Mouse (Mus musculus): ENCODE data around the gene Slc25a35. TPM values are rescaled to one million over a fixed set of nuclear protein-coding genes. Genes with fewer than 3 reads are reported as not detected.
"Not testable (repeated sequence)": the region's sequence is repeated elsewhere in the genome, so short reads cannot be mapped to it uniquely, and the experiment has no call there.

Gene Slc25a35
- polyA plus RNA-seq (2014; fragmentation: Nextera tagmentation; extraction: Ambion mirVana): 1.6 and 2.2 TPM in 2 replicates

DNA sequence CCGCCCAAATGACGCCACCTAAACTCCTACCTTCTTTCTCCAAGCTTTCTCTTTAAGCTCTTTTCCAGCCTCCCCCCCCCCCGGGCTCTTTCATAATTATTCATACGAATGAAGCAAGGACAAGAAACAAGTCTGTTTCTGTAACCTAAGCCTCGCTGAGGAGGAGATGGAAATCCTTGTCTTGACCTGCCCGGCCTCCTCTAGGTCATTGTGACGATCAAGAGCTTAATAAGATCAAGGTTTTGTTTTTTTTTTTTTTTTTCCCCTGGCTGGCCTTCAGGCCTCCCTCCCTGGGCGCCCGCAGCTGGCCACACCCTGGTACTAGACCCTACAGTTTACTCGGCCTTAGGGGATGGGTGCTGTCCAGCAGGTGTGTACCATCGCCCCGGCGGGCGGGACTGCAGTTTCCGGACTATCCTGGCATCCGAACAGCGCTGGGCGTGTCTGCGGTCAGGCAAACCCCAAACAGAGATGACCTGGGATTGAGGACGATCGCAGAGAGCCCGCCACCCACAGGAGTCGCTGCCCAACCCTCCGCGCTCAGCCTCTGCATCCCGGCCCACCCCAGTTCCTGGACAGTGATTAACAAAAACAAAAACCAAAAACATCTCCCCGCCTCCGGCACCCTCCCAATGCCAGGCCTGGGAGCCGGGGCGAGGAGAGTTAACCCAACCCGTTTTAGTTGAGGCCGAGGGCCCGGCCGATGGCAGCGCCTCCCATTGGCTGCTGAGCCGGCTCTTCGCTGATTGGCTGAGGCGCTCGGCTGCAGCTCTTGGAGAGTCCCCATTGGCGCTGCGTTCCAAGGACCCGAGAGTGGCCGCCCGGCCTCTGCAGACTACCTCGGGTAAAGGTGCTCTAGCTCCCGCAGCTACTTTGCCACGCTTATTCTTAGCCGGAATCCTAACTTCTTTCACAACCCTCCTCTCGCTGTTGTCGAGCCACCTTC lies at the start of gene Slc25a35:
Gene Slc25a35 (plus strand): TSS at position 795 of the 946 bp plus-strand sequence.
- H3K4me3 ChIP-seq (ENCODE audit: low read depth, low read length): peak within 1 kb of the TSS; percentile 59
- H3K36me3 ChIP-seq (ENCODE audit: control insufficient read depth, insufficient read depth, low read length): no peaks in the 10 kb centered on the region
- no peak within 1 kb of the TSS for H3K27ac ChIP-seq (ENCODE audit: low read depth, low read length)
- peak within 1 kb of the TSS; percentile 67 for H3K9ac ChIP-seq (replicated peaks; ENCODE audit: low read depth, low read length)
- H3K9me3 ChIP-seq (ENCODE audit: control insufficient read depth, low read length): no peaks in the 10 kb centered on the region
- under 1% methylated on average over 50 of the region's 50 CpGs for WGBS
- no peaks in the 10 kb centered on the region for H3K27me3 ChIP-seq (ENCODE audit: control insufficient read depth, insufficient read depth, low read length)
- ATAC-seq (ENCODE audit: low read depth): peak; percentile 98
- H3K4me2 ChIP-seq (ENCODE audit: low read depth, low read length): peak within 1 kb of the TSS; percentile 88
- H3K4me1 ChIP-seq (ENCODE audit: control insufficient read depth, insufficient read depth, low read length): peaks cover 6% of the 10 kb centered on the region; the same call in 1 of the 2 replicates

DNA sequence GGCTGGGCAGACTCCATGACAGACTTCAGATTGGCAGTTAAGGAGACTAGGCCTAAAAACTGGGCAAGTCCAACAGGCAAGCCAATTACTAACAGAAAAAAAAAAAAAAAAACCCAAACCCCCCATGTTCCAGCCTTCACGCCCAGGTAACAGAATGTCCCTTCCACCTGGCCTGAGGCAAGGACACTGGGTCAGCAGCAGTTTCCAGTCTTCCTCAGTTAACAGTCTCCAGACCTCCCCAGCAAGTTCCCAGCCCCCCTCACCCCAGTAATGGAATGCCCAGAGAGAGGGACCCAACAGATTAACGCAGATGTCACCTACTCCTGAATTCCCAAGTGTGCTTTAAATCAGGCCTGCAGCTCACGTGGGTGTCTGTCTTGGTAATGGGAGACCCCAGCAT lies 44.7 kb upstream of the Slc25a35 start:
- 53% methylated on average over 3 of the region's 3 CpGs for WGBS
- H3K27ac ChIP-seq (ENCODE audit: low read depth, low read length): no peak overlapping the region
- H3K4me1 ChIP-seq (ENCODE audit: control insufficient read depth, insufficient read depth, low read length): no peaks in the 10 kb centered on the region
- H3K9ac ChIP-seq (replicated peaks; ENCODE audit: low read depth, low read length): no peak overlapping the region
- H3K4me2 ChIP-seq (ENCODE audit: low read depth, low read length): no peak overlapping the region
- no peak for ATAC-seq (ENCODE audit: low read depth)
- no peaks in the 10 kb centered on the region for H3K9me3 ChIP-seq (ENCODE audit: control insufficient read depth, low read length)
- no peaks in the 10 kb centered on the region for H3K27me3 ChIP-seq (ENCODE audit: control insufficient read depth, insufficient read depth, low read length)
- no peak overlapping the region for H3K4me3 ChIP-seq (ENCODE audit: low read depth, low read length)
- H3K36me3 ChIP-seq (ENCODE audit: control insufficient read depth, insufficient read depth, low read length): no peaks in the 10 kb centered on the region

DNA sequence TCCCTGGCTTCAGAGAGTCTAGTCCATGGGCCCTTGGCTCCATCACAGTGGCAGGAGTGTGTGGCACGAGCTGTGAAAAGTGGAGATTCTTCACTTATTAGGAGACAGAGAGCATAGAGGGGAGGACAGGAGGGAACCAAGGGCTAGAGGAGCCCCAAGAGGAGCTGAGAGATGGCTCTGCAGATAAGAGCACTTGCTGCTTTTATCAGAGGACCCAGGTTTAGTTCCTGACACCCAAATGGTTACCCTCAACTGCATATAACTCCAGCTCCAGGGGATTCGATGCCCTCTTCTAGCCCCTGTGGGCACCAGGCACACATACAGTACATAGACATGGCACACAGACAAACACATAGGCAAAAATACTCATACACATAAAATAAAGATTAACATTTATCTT lies 43.2 kb upstream of the Slc25a35 start:
- ATAC-seq (ENCODE audit: low read depth): no peak
- Histone ChIP-seq H3K9me3 (ENCODE audit: control insufficient read depth, low read length) (no peaks in the 10 kb centered on the region), H3K4me3 (ENCODE audit: low read depth, low read length) (no peak overlapping the region), H3K4me1 (ENCODE audit: control insufficient read depth, insufficient read depth, low read length) (no peaks in the 10 kb centered on the region), H3K27ac (ENCODE audit: low read depth, low read length) (no peak overlapping the region), H3K36me3 (ENCODE audit: control insufficient read depth, insufficient read depth, low read length) (no peaks in the 10 kb centered on the region), H3K9ac (replicated peaks; ENCODE audit: low read depth, low read length) (no peak overlapping the region), H3K4me2 (ENCODE audit: low read depth, low read length) (no peak overlapping the region), H3K27me3 (ENCODE audit: control insufficient read depth, insufficient read depth, low read length) (no peaks in the 10 kb centered on the region)
- 83% methylated on average over 2 of the region's 2 CpGs for WGBS

DNA sequence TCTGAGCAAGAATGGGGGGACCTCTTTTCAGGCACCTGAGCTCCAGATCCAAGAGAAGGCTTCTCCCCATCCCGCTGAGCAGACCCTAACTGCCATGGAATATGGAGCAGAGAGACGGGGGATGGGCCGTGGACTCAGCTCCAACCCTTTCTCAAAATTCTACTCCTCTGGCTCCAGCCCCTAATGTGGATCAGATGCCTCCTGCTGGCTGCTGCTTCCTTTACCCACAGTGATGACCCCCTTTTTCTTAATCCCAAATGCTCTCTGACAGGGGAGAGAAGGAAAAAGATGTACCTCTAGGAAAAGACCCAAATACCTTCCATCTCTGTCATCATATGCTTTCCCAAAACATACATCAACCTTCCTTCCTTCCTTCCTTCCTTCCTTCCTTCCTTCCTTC lies 41.0 kb upstream of the Slc25a35 start, which contains the start of gene Odf4:
Gene Odf4 (minus strand): TSS at position 101 of the 400 bp plus-strand sequence.
- H3K9ac ChIP-seq (replicated peaks; ENCODE audit: low read depth, low read length): no peak within 1 kb of the TSS
- no peaks in the 10 kb centered on the region for H3K4me1 ChIP-seq (ENCODE audit: control insufficient read depth, insufficient read depth, low read length)
- no peak within 1 kb of the TSS for H3K27ac ChIP-seq (ENCODE audit: low read depth, low read length)
- ATAC-seq (ENCODE audit: low read depth): no peak
- H3K36me3 ChIP-seq (ENCODE audit: control insufficient read depth, insufficient read depth, low read length): no peaks in the 10 kb centered on the region
- no peak within 1 kb of the TSS for H3K4me3 ChIP-seq (ENCODE audit: low read depth, low read length)
- no peaks in the 10 kb centered on the region for H3K9me3 ChIP-seq (ENCODE audit: control insufficient read depth, low read length)
- H3K4me2 ChIP-seq (ENCODE audit: low read depth, low read length): no peak within 1 kb of the TSS
- WGBS: 89% methylated on average over 3 of the region's 3 CpGs
- H3K27me3 ChIP-seq (ENCODE audit: control insufficient read depth, insufficient read depth, low read length): no peaks in the 10 kb centered on the region

DNA sequence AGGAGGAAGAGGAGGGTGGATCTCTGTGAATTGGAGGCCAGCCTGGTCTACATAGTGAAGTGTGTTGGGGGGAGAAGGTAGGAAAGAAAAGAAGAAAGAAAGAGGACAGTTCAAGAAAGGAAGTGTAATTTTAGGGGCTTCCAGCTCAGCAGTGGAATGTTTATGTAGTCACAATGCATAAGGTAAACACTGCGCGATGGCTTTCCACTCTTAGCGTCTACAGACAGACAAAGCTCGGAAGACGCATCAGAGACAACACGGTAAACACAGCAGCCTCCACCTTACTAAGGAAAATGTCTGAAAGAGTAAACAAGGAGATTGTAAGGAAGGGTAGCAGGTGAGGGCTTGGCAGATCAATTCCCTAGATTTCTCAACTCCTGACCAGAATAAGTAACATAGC lies 38.0 kb upstream of the Slc25a35 start:
- H3K27ac ChIP-seq (ENCODE audit: low read depth, low read length): no peak overlapping the region
- H3K4me1 ChIP-seq (ENCODE audit: control insufficient read depth, insufficient read depth, low read length): no peaks in the 10 kb centered on the region
- no peaks in the 10 kb centered on the region for H3K36me3 ChIP-seq (ENCODE audit: control insufficient read depth, insufficient read depth, low read length)
- H3K9ac ChIP-seq (replicated peaks; ENCODE audit: low read depth, low read length): no peak overlapping the region
- 89% methylated on average over 6 of the region's 6 CpGs for WGBS
- H3K4me2 ChIP-seq (ENCODE audit: low read depth, low read length): no peak overlapping the region
- no peak overlapping the region for H3K4me3 ChIP-seq (ENCODE audit: low read depth, low read length)
- no peaks in the 10 kb centered on the region for H3K27me3 ChIP-seq (ENCODE audit: control insufficient read depth, insufficient read depth, low read length)
- H3K9me3 ChIP-seq (ENCODE audit: control insufficient read depth, low read length): no peaks in the 10 kb centered on the region
- ATAC-seq (ENCODE audit: low read depth): no peak

DNA sequence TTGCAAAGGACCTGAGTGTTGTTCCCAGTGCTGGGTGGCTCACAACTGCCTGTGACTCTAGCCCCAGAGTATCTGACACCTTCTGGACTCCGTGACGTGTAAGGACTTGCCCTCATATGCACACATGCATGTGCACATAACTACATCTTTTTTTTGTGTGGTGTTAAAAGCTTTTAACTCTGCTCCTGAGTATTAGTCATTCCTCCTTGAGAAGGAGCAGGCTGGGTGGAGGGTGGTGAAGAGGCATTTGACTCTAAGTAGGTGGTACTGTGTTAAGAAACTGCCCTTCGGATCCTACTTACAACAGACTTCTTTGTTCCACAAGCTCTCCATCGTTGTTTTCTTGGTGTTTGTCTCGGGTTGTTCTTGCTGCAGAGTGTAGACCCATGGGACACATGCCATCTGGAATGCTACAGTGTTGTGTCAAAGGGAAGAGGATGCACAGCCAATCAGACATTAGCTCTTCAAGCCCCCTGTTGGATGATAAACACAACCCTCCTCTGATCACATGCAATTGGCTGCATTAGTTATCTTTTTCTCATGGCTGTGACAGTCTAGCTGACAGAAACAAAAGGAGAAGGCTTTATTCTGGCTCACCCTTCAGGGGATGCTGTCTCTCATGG lies 33.9 kb upstream of the Slc25a35 start:
- ATAC-seq (ENCODE audit: low read depth): peak; percentile 56; the same call in 1 of the 2 replicates
- no peak overlapping the region for H3K9ac ChIP-seq (replicated peaks; ENCODE audit: low read depth, low read length)
- no peaks in the 10 kb centered on the region for H3K36me3 ChIP-seq (ENCODE audit: control insufficient read depth, insufficient read depth, low read length)
- no peaks in the 10 kb centered on the region for H3K9me3 ChIP-seq (ENCODE audit: control insufficient read depth, low read length)
- no peaks in the 10 kb centered on the region for H3K27me3 ChIP-seq (ENCODE audit: control insufficient read depth, insufficient read depth, low read length)
- no peak overlapping the region for H3K4me2 ChIP-seq (ENCODE audit: low read depth, low read length)
- WGBS: 70% methylated on average over 5 of the region's 5 CpGs
- H3K4me3 ChIP-seq (ENCODE audit: low read depth, low read length): no peak overlapping the region
- H3K4me1 ChIP-seq (ENCODE audit: control insufficient read depth, insufficient read depth, low read length): no peaks in the 10 kb centered on the region
- H3K27ac ChIP-seq (ENCODE audit: low read depth, low read length): no peak overlapping the region

DNA sequence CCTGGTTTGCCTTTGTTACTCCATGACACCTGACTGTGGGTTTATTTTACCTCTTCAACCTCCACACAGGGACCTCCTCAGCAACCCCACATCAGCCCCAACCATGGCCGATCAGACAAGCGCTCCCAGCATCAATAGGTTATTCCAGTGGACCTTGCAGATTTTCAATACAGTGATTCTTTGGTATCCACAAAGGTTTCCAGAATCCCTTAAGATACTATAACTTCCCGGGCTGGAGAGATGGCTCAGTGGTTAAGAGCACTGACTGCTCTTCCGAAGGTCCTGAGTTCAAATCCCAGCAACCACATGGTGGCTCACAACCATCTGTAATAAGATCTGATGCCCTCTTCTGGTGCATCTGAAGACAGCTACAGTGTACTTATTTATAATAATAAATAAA lies 31.0 kb upstream of the Slc25a35 start:
- not testable (repeated sequence) for H3K9me3 ChIP-seq (ENCODE audit: control insufficient read depth, low read length); H3K4me2 ChIP-seq (ENCODE audit: low read depth, low read length); H3K4me3 ChIP-seq (ENCODE audit: low read depth, low read length); H3K27me3 ChIP-seq (ENCODE audit: control insufficient read depth, insufficient read depth, low read length); H3K9ac ChIP-seq (replicated peaks; ENCODE audit: low read depth, low read length); ATAC-seq (ENCODE audit: low read depth); H3K36me3 ChIP-seq (ENCODE audit: control insufficient read depth, insufficient read depth, low read length); H3K27ac ChIP-seq (ENCODE audit: low read depth, low read length)
- 88% methylated on average over 4 of the region's 4 CpGs for WGBS
- peaks cover 10% of the 10 kb centered on the region; the same call in 1 of the 2 replicates for H3K4me1 ChIP-seq (ENCODE audit: control insufficient read depth, insufficient read depth, low read length)

DNA sequence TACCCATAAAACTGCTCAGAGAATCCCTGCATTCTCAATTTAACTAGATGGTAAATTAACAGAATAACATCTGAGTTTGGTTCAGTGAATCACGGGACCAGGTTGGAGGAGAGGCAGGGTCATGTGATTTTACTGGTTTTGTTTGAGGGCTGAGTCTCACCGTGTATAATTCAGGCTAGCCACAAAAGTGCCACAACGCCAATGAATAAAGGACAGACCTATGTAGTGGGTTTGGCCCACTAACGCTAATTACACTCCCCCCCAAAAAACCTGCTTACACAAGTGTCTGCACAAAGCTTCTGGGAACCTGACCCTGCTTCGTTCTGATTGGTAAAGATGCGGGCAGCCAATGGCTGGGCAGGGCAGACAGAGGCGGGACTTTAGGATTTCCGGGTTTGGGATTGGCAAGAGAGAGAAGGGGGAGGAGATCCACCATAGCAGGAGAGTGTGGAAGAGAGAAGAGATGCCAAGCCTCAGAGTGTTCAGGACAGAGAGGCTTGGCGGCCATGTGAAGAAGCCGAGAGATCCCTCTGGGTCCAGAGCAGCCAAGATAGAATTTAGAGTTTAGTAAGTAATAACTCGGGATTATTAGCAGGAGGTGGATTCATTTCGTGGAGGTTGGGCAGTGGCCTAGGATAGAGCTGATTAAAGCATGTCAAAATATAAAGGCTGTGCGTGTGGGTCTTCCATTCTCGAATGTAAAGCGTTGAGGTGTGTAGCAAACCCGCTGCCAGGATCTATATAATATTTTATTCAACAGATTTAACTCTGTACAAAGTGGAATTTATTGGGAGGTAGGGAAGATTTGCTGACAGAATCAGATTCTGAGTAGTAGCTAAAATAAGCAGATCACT lies 28.3 kb upstream of the Slc25a35 start:
- WGBS: 2% methylated on average over 16 of the region's 16 CpGs
- peak; percentile 99 for ATAC-seq (ENCODE audit: low read depth)
- Histone ChIP-seq H3K9me3 (ENCODE audit: control insufficient read depth, low read length) (no peaks in the 10 kb centered on the region), H3K4me1 (ENCODE audit: control insufficient read depth, insufficient read depth, low read length) (peaks cover 10% of the 10 kb centered on the region; the same call in 1 of the 2 replicates), H3K4me3 (ENCODE audit: low read depth, low read length) (peak overlapping the region; percentile 46), H3K27me3 (ENCODE audit: control insufficient read depth, insufficient read depth, low read length) (no peaks in the 10 kb centered on the region), H3K27ac (ENCODE audit: low read depth, low read length) (peak overlapping the region; percentile 83), H3K9ac (replicated peaks; ENCODE audit: low read depth, low read length) (peak overlapping the region; percentile 43), H3K36me3 (ENCODE audit: control insufficient read depth, insufficient read depth, low read length) (no peaks in the 10 kb centered on the region), H3K4me2 (ENCODE audit: low read depth, low read length) (peak overlapping the region; percentile 82)
